ENCODE assay signal across 8 mouse cellular contexts in genomic region chr7:126797411-126798126, GRCm38 (mm10). TPM values are rescaled to one million over a fixed set of nuclear protein-coding genes. Genes with fewer than 3 reads are reported as not detected.
DNase-seq lines count a peak whose midpoint lies in the region; ATAC-seq and TF ChIP-seq lines count a peak whose summit lies in the region.

Gene Fam57b (plus strand): TSS chr7:126797668.

- no peaks in the 10 kb centered on the region for H3K9me3 ChIP-seq in heart, embryonic 12.5 days (replicated peaks)

- 0 out of 2 replicates have a peak, but pooled peaks have one; percentile 7 for ATAC-seq in heart, embryonic 12.5 days (ENCODE audit: insufficient number of reproducible peaks, low FRiP score)

- peak within 1 kb of the TSS; percentile 98 for H3K9ac ChIP-seq in heart, embryonic 12.5 days

- no peaks in the 10 kb centered on the region; the same call in 1 of the 2 replicates for H3K4me1 ChIP-seq in cortical plate, adult 2 months (ENCODE audit: control insufficient read depth, insufficient read depth, low read length)
- peaks cover 60% of the 10 kb centered on the region for H3K4me1 ChIP-seq in heart, embryonic 12.5 days (replicated peaks)

- TF ChIP-seq CTCF in cortical plate, adult 2 months (IDR thresholded peaks at IDR 0.05; ENCODE audit: extremely low read depth, insufficient read depth, low read length), result no peak

- H3K27ac ChIP-seq in cortical plate, adult 2 months (ENCODE audit: insufficient read depth, low read length), result peak within 1 kb of the TSS; percentile 99
- peak within 1 kb of the TSS; percentile 100 for H3K27ac ChIP-seq in heart, embryonic 12.5 days (ENCODE audit: poor library complexity, severe bottlenecking)
- H3K27ac ChIP-seq in macrophage, result peak within 1 kb of the TSS; percentile 91

- peaks cover 36% of the 10 kb centered on the region for H3K79me2 ChIP-seq in macrophage (ENCODE audit: inconsistent target)

- TF ChIP-seq POLR2A in cortical plate, adult 2 months (IDR thresholded peaks at IDR 0.05; ENCODE audit: extremely low read depth, insufficient read depth, low read length), result 0 out of 2 replicates have a peak, but pooled peaks have one; percentile 32

- peak; percentile 58 for DNase-seq in 3134 (ENCODE audit: extremely low read depth, insufficient read length, low spot score)
- DNase-seq in ES-CJ7 (ENCODE audit: low read depth, low spot score), result peak; percentile 39
- DNase-seq in kidney, postnatal 25 days, result peak; percentile 34 to 64
- DNase-seq in testis, postnatal 14 days (ENCODE audit: low spot score), result peak; percentile 84
- no peak for DNase-seq in thymus, postnatal 25 days

- 10% methylated on average over 21 of the region's 21 CpGs for WGBS in heart, embryonic 12.5 days
- 25% methylated on average over 21 of the region's 21 CpGs for WGBS in macrophage (ENCODE audit: missing documents)

- H3K4me2 ChIP-seq in heart, embryonic 12.5 days, result peak within 1 kb of the TSS; percentile 94

- H3K27me3 ChIP-seq in heart, embryonic 12.5 days (replicated peaks), result no peaks in the 10 kb centered on the region

- peaks cover 39% of the 10 kb centered on the region for H3K36me3 ChIP-seq in heart, embryonic 12.5 days
- H3K36me3 ChIP-seq in macrophage (ENCODE audit: inconsistent target), result peaks cover 27% of the 10 kb centered on the region

- peak within 1 kb of the TSS; percentile 90 for H3K4me3 ChIP-seq in cortical plate, adult 2 months (ENCODE audit: insufficient read depth, low read length)
- H3K4me3 ChIP-seq in heart, embryonic 12.5 days, result peak within 1 kb of the TSS; percentile 89
- peak within 1 kb of the TSS; percentile 68 for H3K4me3 ChIP-seq in macrophage (ENCODE audit: inconsistent target)

RNA-seq across cellular contexts. Expression of gene Fam57b, which starts in this region (rescaled TPM):
- 108 and 124 TPM in 2 replicates for polyA plus RNA-seq in cortical plate, adult 2 months (2012; rRNA removed)
- 0.17 and 0.45 TPM in 2 replicates for polyA plus RNA-seq in heart, embryonic 12.5 days (2016; fragmentation: Nextera tagmentation; extraction: Ambion mirVana)
- under 1 TPM in 4 of 26 experiments, not detected in 22; 0.44 to 0.57 (median 0.46) TPM for total RNA-seq in macrophage (2018; cell fraction: chromatin; rRNA removed)
- under 1 TPM in 14 of 26 experiments, not detected in 12; 0.06 to 0.30 (median 0.18) TPM for total RNA-seq in macrophage (2018; cell fraction: cytosol; rRNA removed)
- 1 to 10 TPM in 1 of 26 experiments, under 1 TPM in 10, not detected in 15; 0.24 to 1.2 (median 0.49) TPM for total RNA-seq in macrophage (2018; cell fraction: nucleus; rRNA removed)
- polyA plus RNA-seq in macrophage (2018), result 0.17 to 0.25 TPM in 2 of 3 replicates, not detected in the other

Comparison
In these comparisons a context has a peak if more than half of its experiments do, and no peak if none do; other contexts are left out.
1. RNA of gene Fam57b (polyA plus RNA-seq): 108 to 124 TPM in cortical plate, adult 2 months; 0.17 to 0.25 TPM in macrophage and 0.17 to 0.45 TPM in heart, embryonic 12.5 days; every median in the first group is over 10 times any median in the second.
2. Peak in ATAC-seq, H3K4me3 ChIP-seq, H3K27ac ChIP-seq, H3K9ac ChIP-seq and H3K4me2 ChIP-seq in heart, embryonic 12.5 days; RNA of the gene not detected or under 1 TPM.
3. Peak in every context shown above with its lines, with median percentiles within 50 percentile points of each other: H3K27ac ChIP-seq and H3K4me3 ChIP-seq.